Mouse (Mus musculus): ENCODE measurements around the gene Prune1.

DNA sequence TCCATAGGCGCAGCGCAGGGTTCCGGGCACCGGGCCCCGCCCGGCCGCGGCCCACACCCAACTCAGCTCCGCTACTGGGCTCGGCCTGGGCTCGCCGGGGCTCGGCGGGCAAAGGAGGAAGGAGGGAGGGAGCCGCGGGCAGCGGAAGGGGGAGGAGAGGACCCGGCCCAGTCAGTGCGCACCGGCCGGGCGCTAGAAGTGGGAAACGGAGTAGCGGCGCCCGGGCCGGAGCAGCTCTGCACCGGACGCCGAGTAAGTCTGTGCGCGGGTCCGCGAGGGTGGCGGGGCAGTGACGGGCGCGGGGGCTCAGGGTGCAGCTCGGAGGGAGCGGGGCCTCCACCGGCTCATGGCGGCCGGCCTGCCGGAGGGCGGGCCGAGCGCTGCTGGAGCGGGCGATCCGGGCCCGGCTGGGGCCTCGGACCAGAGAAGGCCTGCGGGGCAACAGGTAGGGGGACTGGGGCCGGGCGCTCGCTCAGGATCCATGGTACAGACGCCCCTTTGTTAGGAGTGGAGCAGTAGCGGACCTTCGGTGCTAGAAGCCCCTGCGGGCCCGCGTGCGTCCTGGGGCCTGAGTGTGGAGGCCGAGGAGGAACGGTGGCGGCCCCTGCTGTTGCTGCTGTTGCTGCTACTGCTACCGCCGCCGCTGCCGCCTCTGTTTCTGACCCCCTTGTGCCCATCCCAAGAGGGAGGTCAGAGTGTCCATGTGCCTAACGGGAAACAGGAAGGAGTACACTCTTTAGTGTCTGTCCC lies 33.4 kb upstream of the Prune1 start:
- TF ChIP-seq RCOR1 (IDR thresholded peaks at IDR 0.05; ENCODE audit: low read depth, low read length), result no peak
- no peak for TF ChIP-seq E2F4 (IDR thresholded peaks at IDR 0.05; ENCODE audit: borderline replicate concordance, low read depth, low read length)
